Mouse (Mus musculus): ENCODE data around the gene Cdkn2b. TPM values are rescaled to one million over a fixed set of nuclear protein-coding genes. Genes with fewer than 3 reads are reported as not detected.

The Cdkn2b gene
- 0.35 TPM for polyA plus RNA-seq (2017; shearing (Covaris generic))

DNA sequence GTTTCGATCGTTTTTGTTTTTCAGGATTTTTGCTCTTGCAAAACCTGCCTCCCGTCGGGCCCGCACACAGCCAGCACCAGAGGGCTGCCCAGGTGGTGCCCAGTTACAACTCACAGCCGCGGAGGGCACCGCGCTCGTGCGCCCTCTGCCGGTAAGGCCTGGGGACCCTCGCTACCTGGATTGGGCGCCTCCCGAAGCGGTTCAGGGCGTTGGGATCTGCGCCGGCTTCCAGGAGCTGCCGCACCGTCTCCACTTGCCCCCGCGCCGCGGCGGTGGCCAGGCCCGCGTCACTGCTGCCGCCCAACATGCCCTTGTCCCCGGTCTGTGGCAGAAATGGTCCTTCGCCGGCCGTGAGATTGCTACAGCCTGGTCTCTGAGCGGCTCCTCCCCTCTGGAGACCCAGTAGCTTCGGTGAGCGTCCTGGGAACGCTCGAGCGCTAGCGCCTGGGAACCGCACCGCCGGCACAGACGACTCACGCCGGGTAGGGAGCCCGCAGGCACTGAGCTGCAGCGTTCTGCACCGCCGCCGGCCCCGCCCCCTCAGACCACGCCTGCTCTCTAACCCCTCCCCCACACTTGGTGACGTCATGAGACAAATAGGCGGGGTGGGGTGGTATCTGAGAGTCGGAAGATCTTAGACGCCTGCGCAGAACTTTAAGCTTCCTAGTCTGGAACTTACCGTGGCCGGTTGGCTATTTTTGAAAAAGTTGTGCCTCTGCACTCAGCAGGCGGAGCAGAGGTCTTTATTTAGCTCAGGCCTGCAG lies at the start of gene Cdkn2b:
Gene Cdkn2b, minus strand, starts transcription at position 549 of the 764 bp plus-strand sequence.

DNA sequence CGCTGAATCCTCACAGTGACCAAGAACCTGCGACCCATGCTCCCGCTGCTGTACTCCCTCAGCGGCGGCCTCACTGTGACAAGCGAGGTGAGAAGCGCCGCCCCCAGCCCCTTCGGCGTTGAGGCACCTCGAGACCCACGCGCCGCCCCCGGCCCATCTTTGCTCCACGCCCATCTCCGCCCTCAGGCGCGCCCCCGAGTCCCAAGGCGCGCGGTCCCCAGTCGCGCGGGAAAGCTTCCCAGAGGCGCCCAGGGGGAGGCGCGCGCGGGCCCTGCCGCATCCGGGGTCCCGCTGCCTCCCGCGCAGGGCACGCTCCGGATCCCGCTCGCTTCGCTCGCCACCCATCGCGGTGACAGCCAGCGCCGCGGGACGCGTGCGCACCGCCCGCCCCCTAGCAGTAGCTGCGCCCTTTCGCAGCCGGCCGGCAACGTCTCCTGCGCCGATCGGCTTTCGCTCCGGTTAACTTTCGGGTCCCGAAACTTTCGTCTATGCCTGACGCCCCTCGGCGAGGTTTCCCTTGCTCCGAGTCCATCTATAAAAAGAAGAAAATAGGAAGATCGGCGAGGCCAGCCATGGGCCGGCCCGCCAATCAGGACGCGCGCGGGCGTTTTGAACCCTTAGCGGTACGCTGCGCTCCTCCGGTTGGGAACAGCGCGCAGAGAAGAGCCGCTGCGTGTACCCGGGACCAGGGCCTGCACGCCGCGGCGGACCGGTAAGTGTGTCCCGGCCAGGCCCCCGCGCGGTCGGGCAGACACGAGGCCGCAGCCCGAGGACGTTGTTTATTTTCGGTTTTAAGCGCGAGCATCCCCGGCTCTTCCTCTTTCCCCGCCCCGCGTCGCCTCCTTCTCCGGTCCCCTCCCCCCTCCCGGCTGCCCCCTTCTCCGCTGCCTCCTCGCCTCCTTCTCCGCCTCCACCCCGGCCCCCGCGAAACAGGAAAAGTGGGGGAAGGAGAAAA lies 16.1 kb downstream of the Cdkn2b start, which contains the start of gene Cdkn2a:
Gene Cdkn2a, minus strand, starts transcription at position 168 of the 955 bp plus-strand sequence.

Other genes starting within 250 kb of the Cdkn2b start
- 57.1 TPM for gene Mtap, start 173.9 kb downstream of the Cdkn2b start, polyA plus RNA-seq (2017; shearing (Covaris generic))
- gene Cdkn2a, start 16.4 kb downstream of the Cdkn2b start, polyA plus RNA-seq (2017; shearing (Covaris generic)): not detected